Mouse (Mus musculus): ENCODE results near the gene Gm8126. TPM values are rescaled to one million over a fixed set of nuclear protein-coding genes. Genes with fewer than 3 reads are reported as not detected.
"Not testable (repeated sequence)": the region's sequence is repeated elsewhere in the genome, so short reads cannot be mapped to it uniquely, and the experiment has no call there.

Gene Gm8126
- polyA plus RNA-seq (2012; rRNA removed): 3.4 and 5.2 TPM in 2 replicates

DNA sequence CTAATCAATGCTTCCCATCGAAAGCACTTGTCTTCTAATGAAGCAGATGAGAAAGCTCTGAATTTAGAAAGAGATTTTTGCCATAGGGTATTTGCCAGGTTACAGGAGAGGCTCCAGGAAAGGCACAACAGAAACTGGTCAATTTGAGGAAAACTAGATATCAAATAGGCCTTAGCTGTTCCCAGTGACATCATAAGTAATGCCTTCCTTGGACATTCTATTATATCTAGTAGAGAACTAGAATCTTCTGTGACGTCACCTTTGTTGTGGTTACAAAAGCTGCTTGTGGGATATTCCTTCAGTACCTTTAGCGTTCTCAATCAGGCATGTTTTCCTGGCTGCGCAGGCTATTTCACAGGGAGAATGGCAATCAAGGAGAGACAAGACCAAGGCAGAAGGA lies at the start of gene Gm8126:
Gm8126 (plus strand) TSS at position 301 of the 400 bp plus-strand sequence.
- not testable (repeated sequence) for H3K27me3 ChIP-seq (ENCODE audit: control insufficient read depth, insufficient read depth, low read length); H3K27ac ChIP-seq (ENCODE audit: control insufficient read depth, insufficient read depth, low read depth, low read length); H3K4me3 ChIP-seq (ENCODE audit: control insufficient read depth, low read depth, low read length); H3K4me1 ChIP-seq (ENCODE audit: control insufficient read depth, insufficient read depth, low read length); H3K36me3 ChIP-seq (ENCODE audit: control insufficient read depth, insufficient read depth, low read length)

DNA sequence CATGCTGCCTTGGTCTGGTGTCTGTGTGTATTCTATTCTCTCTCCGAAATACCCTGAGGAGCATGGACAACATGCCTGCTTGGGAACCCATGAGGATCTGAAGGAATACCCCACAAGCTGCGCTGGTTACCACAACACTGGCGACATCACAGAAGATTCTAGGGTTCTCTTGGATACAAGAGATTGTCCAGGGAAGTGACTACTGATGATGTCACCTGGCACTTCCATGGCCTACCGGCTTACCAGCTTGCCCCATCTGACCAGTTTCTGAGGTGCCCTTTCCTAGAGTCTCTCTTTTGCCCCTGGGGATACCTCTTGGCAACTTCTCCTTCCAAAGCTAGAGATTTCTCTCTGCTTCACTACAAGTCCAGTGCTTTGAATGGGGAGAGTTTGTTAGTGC lies 23.2 kb upstream of the Gm8126 start, which contains the start of gene Gm8122:
Gm8122 (minus strand) TSS at position 101 of the 400 bp plus-strand sequence.
- not testable (repeated sequence) for H3K27ac ChIP-seq (ENCODE audit: control insufficient read depth, insufficient read depth, low read depth, low read length); H3K4me1 ChIP-seq (ENCODE audit: control insufficient read depth, insufficient read depth, low read length); H3K27me3 ChIP-seq (ENCODE audit: control insufficient read depth, insufficient read depth, low read length); H3K36me3 ChIP-seq (ENCODE audit: control insufficient read depth, insufficient read depth, low read length); H3K4me3 ChIP-seq (ENCODE audit: control insufficient read depth, low read depth, low read length)

DNA sequence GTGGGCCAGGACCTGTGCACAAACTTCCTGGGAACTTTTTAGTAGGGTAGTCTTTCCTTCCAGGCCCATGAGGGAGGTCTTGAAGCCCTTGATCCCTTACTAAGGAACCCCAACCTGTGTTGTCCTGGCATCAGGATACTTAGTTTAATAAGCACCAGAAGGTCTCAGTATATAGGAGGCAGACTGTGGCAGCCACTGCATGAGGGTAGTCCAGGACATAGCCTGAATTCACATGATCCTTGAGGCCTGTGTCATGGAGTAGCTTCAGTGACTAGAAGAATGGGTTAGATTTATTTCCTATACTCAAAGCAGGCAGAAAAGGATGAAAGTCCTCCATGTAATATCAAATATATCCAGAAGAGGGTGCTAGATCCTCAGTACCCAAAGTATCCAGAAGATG lies 20.7 kb upstream of the Gm8126 start:
- H3K4me1 ChIP-seq (ENCODE audit: control insufficient read depth, insufficient read depth, low read length); H3K4me3 ChIP-seq (ENCODE audit: control insufficient read depth, low read depth, low read length); H3K27me3 ChIP-seq (ENCODE audit: control insufficient read depth, insufficient read depth, low read length); H3K36me3 ChIP-seq (ENCODE audit: control insufficient read depth, insufficient read depth, low read length); H3K27ac ChIP-seq (ENCODE audit: control insufficient read depth, insufficient read depth, low read depth, low read length): not testable (repeated sequence)

DNA sequence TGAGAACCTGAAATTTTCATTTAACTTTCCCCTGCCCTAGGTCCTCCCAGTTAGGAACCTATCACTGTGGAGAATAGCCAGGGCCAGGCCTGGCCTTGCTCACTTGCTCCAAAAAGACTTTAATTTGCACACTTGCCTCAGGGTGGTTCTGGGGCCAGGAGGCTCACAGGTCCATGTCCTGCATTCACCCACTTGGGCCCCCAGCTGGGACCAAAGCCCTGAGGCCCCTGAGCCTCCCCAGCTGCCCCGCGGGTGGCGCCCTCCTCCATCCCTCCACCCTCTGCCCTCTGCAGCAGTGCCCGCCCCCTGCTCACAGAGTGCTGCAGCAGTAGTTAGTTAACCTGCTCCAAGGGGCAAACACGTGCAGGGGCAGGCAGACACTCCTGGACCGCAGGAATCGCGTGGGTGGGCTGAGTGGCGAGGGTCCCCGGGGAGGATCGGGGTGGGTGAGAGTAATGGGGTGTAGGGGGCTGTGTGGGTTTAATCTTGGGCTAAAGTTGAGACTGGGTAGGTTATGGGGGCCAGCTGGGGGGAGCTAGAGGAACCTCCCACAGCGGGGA lies 8.8 kb upstream of the Gm8126 start:
- not testable (repeated sequence) for H3K36me3 ChIP-seq (ENCODE audit: control insufficient read depth, insufficient read depth, low read length); H3K4me1 ChIP-seq (ENCODE audit: control insufficient read depth, insufficient read depth, low read length); H3K27ac ChIP-seq (ENCODE audit: control insufficient read depth, insufficient read depth, low read depth, low read length); H3K27me3 ChIP-seq (ENCODE audit: control insufficient read depth, insufficient read depth, low read length); H3K4me3 ChIP-seq (ENCODE audit: control insufficient read depth, low read depth, low read length)

DNA sequence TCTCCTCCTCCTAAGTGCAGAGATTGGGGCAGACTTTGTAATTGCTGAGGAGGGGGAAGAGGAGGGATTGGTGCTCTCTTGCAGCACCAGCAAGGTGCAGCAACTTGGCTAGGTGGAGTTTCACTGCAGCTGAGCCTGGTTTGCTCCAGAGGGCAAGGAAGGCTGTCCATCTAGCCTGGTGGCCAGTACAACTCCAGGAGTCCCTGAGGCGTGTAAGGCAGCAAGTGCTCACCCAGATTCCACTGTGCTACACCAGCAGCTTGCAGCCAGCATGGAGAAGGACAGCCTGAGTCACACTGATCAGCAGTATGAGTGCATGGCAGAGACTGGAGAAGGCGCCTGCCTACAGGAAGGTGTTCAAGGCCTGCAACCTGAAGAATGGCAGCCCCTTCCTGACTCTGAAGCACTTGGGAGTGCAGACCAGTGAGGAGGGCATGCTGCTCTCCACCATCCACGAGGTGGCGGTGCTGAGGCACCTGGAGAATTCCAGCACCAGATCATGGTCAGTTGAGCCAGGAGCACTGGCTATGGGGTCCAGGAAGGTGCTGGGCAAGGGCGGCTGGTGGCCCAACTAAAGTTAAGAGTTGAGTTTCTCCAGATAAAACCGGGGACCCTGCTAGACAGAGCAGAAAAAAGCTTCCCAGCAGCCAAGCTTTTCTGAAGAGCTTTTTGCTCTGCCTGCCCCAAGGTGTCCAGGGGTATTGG lies 7.7 kb upstream of the Gm8126 start:
- H3K4me3 ChIP-seq (ENCODE audit: control insufficient read depth, low read depth, low read length): peak overlapping the region; percentile 68
- H3K36me3 ChIP-seq (ENCODE audit: control insufficient read depth, insufficient read depth, low read length); H3K27me3 ChIP-seq (ENCODE audit: control insufficient read depth, insufficient read depth, low read length); H3K4me1 ChIP-seq (ENCODE audit: control insufficient read depth, insufficient read depth, low read length); H3K27ac ChIP-seq (ENCODE audit: control insufficient read depth, insufficient read depth, low read depth, low read length): not testable (repeated sequence)

DNA sequence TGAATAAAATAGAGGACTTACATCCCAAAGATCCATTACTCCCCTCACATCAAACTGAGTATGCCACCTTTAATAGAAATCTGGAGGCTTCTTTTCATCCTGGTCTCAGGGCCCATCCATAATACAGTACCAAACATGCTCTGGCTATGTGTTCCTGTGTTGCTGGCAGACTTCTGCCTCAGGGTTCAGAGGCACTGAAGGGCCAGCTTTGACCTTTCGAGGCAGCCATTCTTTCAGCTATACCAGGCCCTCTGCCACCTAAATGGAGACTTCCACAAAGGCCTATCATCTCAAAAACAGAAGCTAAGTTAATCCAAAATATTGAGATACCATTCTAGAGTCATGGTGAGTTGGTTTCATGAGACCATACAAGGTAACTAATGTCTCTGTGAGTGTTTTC lies 1.9 kb upstream of the Gm8126 start:
- not testable (repeated sequence) for H3K27me3 ChIP-seq (ENCODE audit: control insufficient read depth, insufficient read depth, low read length); H3K36me3 ChIP-seq (ENCODE audit: control insufficient read depth, insufficient read depth, low read length); H3K4me3 ChIP-seq (ENCODE audit: control insufficient read depth, low read depth, low read length); H3K4me1 ChIP-seq (ENCODE audit: control insufficient read depth, insufficient read depth, low read length); H3K27ac ChIP-seq (ENCODE audit: control insufficient read depth, insufficient read depth, low read depth, low read length)

DNA sequence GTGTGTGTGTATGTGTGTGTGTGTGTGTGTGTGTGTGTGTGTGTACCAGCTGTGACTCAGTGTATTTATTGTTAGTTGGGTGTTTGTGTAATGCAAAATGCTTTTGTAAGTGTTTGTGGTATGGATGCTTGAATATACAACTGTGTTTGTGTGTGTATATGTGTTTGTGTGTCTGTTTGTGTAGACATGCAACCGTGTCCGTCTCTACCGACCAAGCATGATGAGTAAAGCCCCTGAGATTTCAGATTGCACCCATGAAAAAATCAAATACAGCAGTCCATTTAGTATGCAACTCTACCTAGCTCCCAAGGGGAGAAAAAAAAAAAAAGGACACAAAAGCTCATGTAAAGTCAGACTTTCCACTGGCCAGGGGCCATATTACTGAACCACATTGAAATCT lies 5.0 kb downstream of the Gm8126 start:
- H3K4me3 ChIP-seq (ENCODE audit: control insufficient read depth, low read depth, low read length); H3K27me3 ChIP-seq (ENCODE audit: control insufficient read depth, insufficient read depth, low read length); H3K4me1 ChIP-seq (ENCODE audit: control insufficient read depth, insufficient read depth, low read length); H3K36me3 ChIP-seq (ENCODE audit: control insufficient read depth, insufficient read depth, low read length); H3K27ac ChIP-seq (ENCODE audit: control insufficient read depth, insufficient read depth, low read depth, low read length): not testable (repeated sequence)

DNA sequence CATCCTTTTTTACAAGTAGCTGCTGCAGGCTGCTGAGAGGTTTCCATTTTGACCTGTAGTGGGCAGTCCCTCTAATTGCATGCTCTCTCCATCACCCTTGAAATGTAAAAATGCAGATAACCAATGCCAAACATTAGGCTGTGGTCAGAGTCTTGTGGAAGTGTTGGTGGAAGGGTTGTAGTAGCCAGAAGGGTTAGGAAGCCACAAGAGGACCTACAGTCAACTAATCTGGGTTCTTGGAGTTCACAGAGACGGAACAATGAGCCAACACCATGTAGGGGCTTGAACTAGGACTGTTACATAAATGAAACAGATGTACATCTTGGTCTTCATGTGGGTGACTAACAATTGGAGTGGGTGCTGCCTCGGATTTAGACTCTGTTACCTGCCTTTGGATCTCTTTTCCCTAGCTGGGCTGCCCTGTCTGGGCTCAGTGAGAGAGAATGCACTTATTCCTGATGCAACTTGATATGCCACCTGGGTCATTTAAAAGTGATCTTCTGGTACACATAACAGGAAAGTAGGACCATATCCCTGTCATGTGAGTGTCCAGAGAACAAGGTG lies 10.2 kb downstream of the Gm8126 start:
- H3K4me1 ChIP-seq (ENCODE audit: control insufficient read depth, insufficient read depth, low read length); H3K36me3 ChIP-seq (ENCODE audit: control insufficient read depth, insufficient read depth, low read length); H3K4me3 ChIP-seq (ENCODE audit: control insufficient read depth, low read depth, low read length); H3K27me3 ChIP-seq (ENCODE audit: control insufficient read depth, insufficient read depth, low read length); H3K27ac ChIP-seq (ENCODE audit: control insufficient read depth, insufficient read depth, low read depth, low read length): not testable (repeated sequence)

DNA sequence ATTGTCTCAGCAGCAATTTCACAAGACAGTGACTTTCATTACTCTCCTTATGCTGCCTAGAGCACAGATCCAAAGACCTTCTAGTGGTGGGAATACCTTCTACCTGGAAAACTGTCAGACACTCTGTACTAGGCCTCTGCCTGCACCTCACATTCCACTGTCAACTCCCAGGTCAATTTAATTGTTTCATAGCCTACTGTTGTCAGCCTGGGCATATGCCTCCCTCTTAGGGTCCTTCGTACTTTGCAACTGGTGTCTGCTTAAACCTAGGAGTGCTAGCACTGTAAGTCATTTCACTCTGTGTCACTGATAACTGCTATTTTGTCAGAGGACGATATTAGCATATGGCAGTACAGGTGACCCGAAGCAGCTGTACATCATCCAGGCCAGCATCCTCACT lies 10.8 kb downstream of the Gm8126 start:
- not testable (repeated sequence) for H3K27me3 ChIP-seq (ENCODE audit: control insufficient read depth, insufficient read depth, low read length); H3K36me3 ChIP-seq (ENCODE audit: control insufficient read depth, insufficient read depth, low read length); H3K4me1 ChIP-seq (ENCODE audit: control insufficient read depth, insufficient read depth, low read length)

DNA sequence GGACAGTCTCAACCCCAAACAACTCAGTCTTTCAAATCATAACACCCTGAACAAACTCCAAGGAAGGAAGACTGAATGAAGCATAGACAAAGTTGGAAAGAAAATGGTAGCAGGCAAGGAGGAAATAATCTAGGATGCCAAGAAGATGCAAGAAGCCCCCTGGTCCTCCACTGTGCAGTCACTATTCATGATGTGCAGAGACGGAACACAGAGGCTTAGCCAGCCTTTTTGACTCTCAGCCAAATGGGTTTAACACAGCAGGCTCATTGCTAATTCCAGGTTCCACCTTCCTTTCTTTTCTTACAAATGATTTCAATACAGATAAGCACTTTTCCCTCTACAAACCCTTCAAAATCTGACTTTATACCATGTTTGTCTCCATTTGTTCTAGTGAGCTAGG lies 14.7 kb downstream of the Gm8126 start:
- H3K27me3 ChIP-seq (ENCODE audit: control insufficient read depth, insufficient read depth, low read length): not testable (repeated sequence)

More for the DNA sequence above, 10.8 kb downstream of the Gm8126 start:
- H3K27ac ChIP-seq (ENCODE audit: control insufficient read depth, insufficient read depth, low read depth, low read length); H3K4me3 ChIP-seq (ENCODE audit: control insufficient read depth, low read depth, low read length): not testable (repeated sequence)

DNA sequence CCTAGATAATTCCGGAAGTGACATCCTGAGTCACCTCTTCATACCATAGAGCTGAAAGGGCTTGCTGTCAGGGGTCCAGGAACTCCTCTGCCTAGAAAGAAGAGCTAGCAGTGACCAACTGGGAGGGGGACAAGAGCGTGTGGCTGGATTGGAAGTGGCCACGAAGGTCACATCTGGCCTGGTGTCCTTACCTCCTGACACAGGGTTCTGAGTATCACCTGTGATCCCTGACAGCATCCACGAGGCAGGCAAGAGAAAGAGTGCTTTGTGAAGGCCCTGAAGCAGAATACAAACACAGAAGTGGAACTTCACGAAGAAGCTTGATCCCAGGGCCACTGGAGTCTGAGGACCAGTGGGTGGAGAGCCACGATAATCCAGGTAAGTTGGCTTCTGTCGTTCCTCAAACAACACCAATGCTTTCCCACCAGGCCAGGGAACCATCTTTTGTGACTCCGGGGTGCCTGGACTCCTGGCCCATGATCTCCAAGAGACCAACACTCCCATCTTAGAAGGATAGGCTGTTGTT lies 16.6 kb downstream of the Gm8126 start, which contains the start of gene Gm9732:
Gm9732 (plus strand) TSS at position 51 of the 526 bp plus-strand sequence.
- not testable (repeated sequence) for H3K27me3 ChIP-seq (ENCODE audit: control insufficient read depth, insufficient read depth, low read length); H3K4me1 ChIP-seq (ENCODE audit: control insufficient read depth, insufficient read depth, low read length); H3K27ac ChIP-seq (ENCODE audit: control insufficient read depth, insufficient read depth, low read depth, low read length); H3K36me3 ChIP-seq (ENCODE audit: control insufficient read depth, insufficient read depth, low read length)
- H3K4me3 ChIP-seq (ENCODE audit: control insufficient read depth, low read depth, low read length): peak within 1 kb of the TSS; percentile 73

More for the DNA sequence above, 14.7 kb downstream of the Gm8126 start:
- H3K4me3 ChIP-seq (ENCODE audit: control insufficient read depth, low read depth, low read length); H3K4me1 ChIP-seq (ENCODE audit: control insufficient read depth, insufficient read depth, low read length); H3K36me3 ChIP-seq (ENCODE audit: control insufficient read depth, insufficient read depth, low read length); H3K27ac ChIP-seq (ENCODE audit: control insufficient read depth, insufficient read depth, low read depth, low read length): not testable (repeated sequence)

DNA sequence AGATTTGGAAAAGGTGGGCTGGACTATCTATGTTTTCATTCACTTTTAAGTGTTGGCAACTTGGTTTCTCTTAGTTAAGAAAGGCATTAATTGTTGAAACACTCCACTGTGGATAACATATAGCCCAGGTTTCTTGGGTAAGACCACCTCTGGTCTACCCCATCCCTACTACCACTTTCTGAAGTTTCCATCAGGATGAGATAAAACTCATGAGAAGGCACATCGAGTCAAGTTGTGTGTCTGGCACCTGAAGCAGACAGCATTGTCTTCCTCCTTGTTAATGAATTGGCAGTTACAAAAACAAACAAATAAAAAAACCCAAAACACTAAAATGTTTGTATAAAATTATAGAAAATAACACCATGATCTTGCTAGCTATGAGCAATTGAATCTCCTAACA lies 17.3 kb downstream of the Gm8126 start:
- not testable (repeated sequence) for H3K4me3 ChIP-seq (ENCODE audit: control insufficient read depth, low read depth, low read length); H3K36me3 ChIP-seq (ENCODE audit: control insufficient read depth, insufficient read depth, low read length); H3K27ac ChIP-seq (ENCODE audit: control insufficient read depth, insufficient read depth, low read depth, low read length); H3K27me3 ChIP-seq (ENCODE audit: control insufficient read depth, insufficient read depth, low read length); H3K4me1 ChIP-seq (ENCODE audit: control insufficient read depth, insufficient read depth, low read length)
